Mouse (Mus musculus): ENCODE measurements around the gene Plaa. TPM values are rescaled to one million over a fixed set of nuclear protein-coding genes. Genes with fewer than 3 reads are reported as not detected.
A peak's percentile ranks its signal among the peaks of the same experiment; 100 is the strongest.
"Not testable (repeated sequence)": the region's sequence is repeated elsewhere in the genome, so short reads cannot be mapped to it uniquely, and the experiment has no call there.

Gene Plaa
- 31.5 and 34.3 TPM in 2 replicates for polyA plus RNA-seq (2015; fragmentation: Nextera tagmentation; extraction: Ambion mirVana)

GRCm38 (mm10) chr4:94603031-94603629 is at the start of gene Plaa:
TSS of gene Plaa (minus strand) at chr4:94603244.
- peak within 1 kb of the TSS; percentile 80 for H3K4me3 ChIP-seq (ENCODE audit: low read depth, low read length)
- peaks cover 3% of the 10 kb centered on the region; the same call in 1 of the 2 replicates for H3K4me1 ChIP-seq (replicated peaks; ENCODE audit: control insufficient read depth, insufficient read depth, low read length)
- no peaks in the 10 kb centered on the region for H3K9me3 ChIP-seq (ENCODE audit: control insufficient read depth)
- TF ChIP-seq CTCF (IDR thresholded peaks at IDR 0.05; ENCODE audit: low read depth): no peak
- peak within 1 kb of the TSS; percentile 78 for H3K27ac ChIP-seq (ENCODE audit: low read depth, low read length)
- H3K27me3 ChIP-seq (replicated peaks; ENCODE audit: control insufficient read depth, insufficient read depth, low read length): no peaks in the 10 kb centered on the region
- no peaks in the 10 kb centered on the region for H3K36me3 ChIP-seq (ENCODE audit: control insufficient read depth, insufficient read depth)
- H3K4me2 ChIP-seq (replicated peaks; ENCODE audit: low read depth): peak within 1 kb of the TSS; percentile 73
- ATAC-seq: peak; percentile 98
- peak within 1 kb of the TSS; percentile 65 for H3K9ac ChIP-seq (ENCODE audit: low read depth, low read length)
- under 1% methylated on average over 61 of the region's 61 CpGs for WGBS

GRCm38 (mm10) chr4:94650426-94651175 is 47.6 kb upstream of the Plaa start:
- H3K36me3 ChIP-seq (ENCODE audit: control insufficient read depth, insufficient read depth); H3K4me3 ChIP-seq (ENCODE audit: low read depth, low read length); H3K9ac ChIP-seq (ENCODE audit: low read depth, low read length); H3K9me3 ChIP-seq (ENCODE audit: control insufficient read depth); H3K27me3 ChIP-seq (replicated peaks; ENCODE audit: control insufficient read depth, insufficient read depth, low read length); H3K4me1 ChIP-seq (replicated peaks; ENCODE audit: control insufficient read depth, insufficient read depth, low read length): not testable (repeated sequence)
- H3K27ac ChIP-seq (ENCODE audit: low read depth, low read length): peak overlapping the region; percentile 50
- H3K4me2 ChIP-seq (replicated peaks; ENCODE audit: low read depth): peak overlapping the region; percentile 40
- peak; percentile 99 for ATAC-seq
- WGBS: 49% methylated on average over 5 of the region's 5 CpGs

- Histone ChIP-seq H3K27me3 (replicated peaks; ENCODE audit: control insufficient read depth, insufficient read depth, low read length) (no peaks in the 10 kb centered on the region), H3K36me3 (ENCODE audit: control insufficient read depth, insufficient read depth) (no peaks in the 10 kb centered on the region), H3K4me1 (replicated peaks; ENCODE audit: control insufficient read depth, insufficient read depth, low read length) (no peaks in the 10 kb centered on the region), H3K4me3 (ENCODE audit: low read depth, low read length) (no peak within 1 kb of the TSS; the same call in 1 of the 2 replicates), H3K27ac (ENCODE audit: low read depth, low read length) (peak within 1 kb of the TSS; percentile 70), H3K9me3 (ENCODE audit: control insufficient read depth) (no peaks in the 10 kb centered on the region), H3K9ac (ENCODE audit: low read depth, low read length) (no peak within 1 kb of the TSS), H3K4me2 (replicated peaks; ENCODE audit: low read depth) (peak within 1 kb of the TSS; percentile 57)
- 60% methylated on average over 3 of the region's 3 CpGs for WGBS
- TF ChIP-seq CTCF (IDR thresholded peaks at IDR 0.05; ENCODE audit: low read depth): no peak
- peak; percentile 68 for ATAC-seq
Measured at GRCm38 (mm10) chr4:94649920-94650319, 46.9 kb upstream of the Plaa start, which contains the start of gene Lrrc19. TSS of gene Lrrc19 (minus strand) at chr4:94650144.

DNA sequence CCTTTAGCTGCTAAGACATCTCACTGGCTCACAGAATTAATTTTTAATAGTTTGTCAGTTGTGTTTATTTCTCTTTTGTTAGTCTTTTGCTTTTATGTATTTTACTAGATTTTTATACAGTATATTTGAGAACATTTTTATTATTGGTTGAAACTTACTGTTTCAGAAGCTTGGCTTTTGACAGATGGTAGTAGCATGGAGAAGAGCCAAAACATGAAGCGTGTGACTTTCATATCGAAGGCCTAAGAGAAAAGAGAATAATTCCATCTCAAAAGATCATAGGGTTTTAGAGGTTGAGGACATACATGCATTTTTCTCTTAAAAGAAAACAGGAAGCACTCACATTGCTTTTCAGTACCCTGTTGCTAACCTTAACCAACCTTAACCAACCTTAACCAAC is 40.1 kb upstream of the Plaa start:
- Histone ChIP-seq H3K27me3 (replicated peaks; ENCODE audit: control insufficient read depth, insufficient read depth, low read length) (no peaks in the 10 kb centered on the region), H3K9ac (ENCODE audit: low read depth, low read length) (no peak overlapping the region), H3K4me2 (replicated peaks; ENCODE audit: low read depth) (no peak overlapping the region), H3K9me3 (ENCODE audit: control insufficient read depth) (no peaks in the 10 kb centered on the region), H3K4me1 (replicated peaks; ENCODE audit: control insufficient read depth, insufficient read depth, low read length) (no peaks in the 10 kb centered on the region), H3K36me3 (ENCODE audit: control insufficient read depth, insufficient read depth) (peaks cover 10% of the 10 kb centered on the region; the same call in 1 of the 2 replicates), H3K4me3 (ENCODE audit: low read depth, low read length) (no peak overlapping the region), H3K27ac (ENCODE audit: low read depth, low read length) (no peak overlapping the region)
- ATAC-seq: no peak
- WGBS: 96% methylated on average over 2 of the region's 2 CpGs
- no peak for TF ChIP-seq CTCF (IDR thresholded peaks at IDR 0.05; ENCODE audit: low read depth)

DNA sequence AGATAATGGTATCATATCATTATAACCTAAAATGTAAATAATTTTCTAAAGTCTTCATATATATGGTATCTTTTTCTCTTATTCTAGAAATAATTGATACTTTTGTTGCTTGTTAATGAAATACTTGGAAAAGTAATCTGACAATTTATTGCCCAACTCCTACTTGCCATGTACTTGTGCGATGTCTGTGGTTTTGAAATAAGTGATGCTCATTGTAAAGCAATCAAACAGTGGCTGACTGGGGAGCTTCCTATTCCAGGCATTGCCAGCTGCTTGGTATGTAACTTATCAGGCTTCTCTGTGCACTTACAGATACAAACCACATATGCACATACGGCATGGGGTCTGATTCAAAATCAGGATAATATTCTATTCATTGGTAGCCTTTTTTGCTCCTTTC is 17.0 kb upstream of the Plaa start:
- ATAC-seq: no peak
- H3K27me3 ChIP-seq (replicated peaks; ENCODE audit: control insufficient read depth, insufficient read depth, low read length): no peaks in the 10 kb centered on the region
- H3K4me2 ChIP-seq (replicated peaks; ENCODE audit: low read depth): no peak overlapping the region
- no peaks in the 10 kb centered on the region for H3K9me3 ChIP-seq (ENCODE audit: control insufficient read depth)
- no peak overlapping the region for H3K4me3 ChIP-seq (ENCODE audit: low read depth, low read length)
- TF ChIP-seq CTCF (IDR thresholded peaks at IDR 0.05; ENCODE audit: low read depth): no peak
- no peak overlapping the region for H3K27ac ChIP-seq (ENCODE audit: low read depth, low read length)
- 76% methylated on average over 2 of the region's 2 CpGs for WGBS
- H3K9ac ChIP-seq (ENCODE audit: low read depth, low read length): no peak overlapping the region
- 0 out of 2 replicates have a peak, but pooled peaks cover under 1% of the 10 kb centered on the region for H3K4me1 ChIP-seq (replicated peaks; ENCODE audit: control insufficient read depth, insufficient read depth, low read length)
- peaks cover 7% of the 10 kb centered on the region; the same call in 1 of the 2 replicates for H3K36me3 ChIP-seq (ENCODE audit: control insufficient read depth, insufficient read depth)

GRCm38 (mm10) chr4:94614627-94615006 is 11.6 kb upstream of the Plaa start:
- WGBS: 0% methylated on average over 18 of the region's 18 CpGs
- Histone ChIP-seq H3K4me3 (ENCODE audit: low read depth, low read length) (peak overlapping the region; percentile 63), H3K27me3 (replicated peaks; ENCODE audit: control insufficient read depth, insufficient read depth, low read length) (no peaks in the 10 kb centered on the region), H3K4me1 (replicated peaks; ENCODE audit: control insufficient read depth, insufficient read depth, low read length) (0 out of 2 replicates have a peak, but pooled peaks cover 4% of the 10 kb centered on the region), H3K9ac (ENCODE audit: low read depth, low read length) (peak overlapping the region; percentile 62), H3K9me3 (ENCODE audit: control insufficient read depth) (no peaks in the 10 kb centered on the region), H3K27ac (ENCODE audit: low read depth, low read length) (peak overlapping the region; percentile 22; the same call in 1 of the 2 replicates), H3K4me2 (replicated peaks; ENCODE audit: low read depth) (peak overlapping the region; percentile 84), H3K36me3 (ENCODE audit: control insufficient read depth, insufficient read depth) (no peaks in the 10 kb centered on the region)
- TF ChIP-seq CTCF (IDR thresholded peaks at IDR 0.05; ENCODE audit: low read depth): no peak
- ATAC-seq: peak; percentile 62; the same call in 1 of the 2 replicates
